Mouse (Mus musculus) small intestine, adult 2 months (tissue): ENCODE data around the gene Hrk.

Experiments
- CTCF ChIP-seq: fragments of 200-500 bp; IDR thresholded peaks from 2 replicates; pipeline ENCODE4 v1.5.1; 2012; ENCODE audit warnings: low read depth, mild to moderate bottlenecking, control low read depth, inconsistent platforms, low read length, moderate library complexity, mixed read lengths; ENCODE audit not compliant: insufficient replicate concordance, insufficient read length; ENCODE audit errors: extremely low read depth
- POLR2A ChIP-seq: fragments of 200-500 bp; IDR thresholded peaks from 2 replicates; pipeline ENCODE4 v1.6.1; 2012; ENCODE audit warnings: low read depth, mild to moderate bottlenecking, control low read depth, inconsistent platforms, low read length, moderate library complexity

- TF ChIP-seq POLR2A (no peak), CTCF (no peak)
Measured at GRCm38 (mm10) chr5:118188356-118188755, 23.9 kb downstream of the Hrk start.
